Mouse (Mus musculus) regulatory T cell (primary cell): ENCODE data around the gene Nr1i2.
"Not testable (repeated sequence)": the region's sequence is repeated elsewhere in the genome, so short reads cannot be mapped to it uniquely, and the experiment has no call there.

Experiments used
- in situ Hi-C: fragments of 300-600 bp; cut with MboI, MseI; formaldehyde crosslinking; loops from one replicate; pipeline ENCODE4 v1.15.1; 2025; ENCODE audit warnings: high pct_unique_total_duplicates

Nr1i2 gene

GRCm38 (mm10) chr16:38294685-38295348 lies at the start of gene Nr1i2:
Gene Nr1i2, minus strand, starts transcription at chr16:38294824.
- in situ Hi-C loops, result no loop called here

- in situ Hi-C loops, result loop anchor here (10.0 kb wide), 1 partner anchor 143 kb away; no protein-coding TSS in a partner anchor
Observed at GRCm38 (mm10) chr16:38341396-38342324, 47.0 kb upstream of the Nr1i2 start, which contains the start of gene Maats1. Gene Maats1, minus strand, starts transcription at chr16:38342143.

DNA sequence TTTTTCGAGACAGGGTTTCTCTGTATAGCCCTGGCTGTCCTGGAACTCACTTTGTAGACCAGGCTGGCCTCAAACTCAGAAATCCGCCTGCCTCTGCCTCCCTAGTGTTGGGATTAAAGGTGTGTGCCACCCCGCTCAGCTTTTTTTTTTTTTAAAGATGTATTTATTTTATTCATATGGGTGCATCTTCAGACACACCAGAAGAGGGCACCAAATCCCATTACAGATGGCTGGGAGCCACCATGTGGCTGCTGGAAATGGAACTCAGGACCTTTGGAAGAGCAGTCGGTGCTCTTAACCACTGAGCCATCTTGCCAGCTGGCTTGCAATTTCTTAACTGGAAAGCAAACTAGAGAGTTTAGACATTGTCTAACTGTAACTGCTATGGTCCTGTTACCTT lies 43.5 kb upstream of the Nr1i2 start:
- in situ Hi-C loops, result not testable (repeated sequence)

GRCm38 (mm10) chr16:38334431-38334830 lies 39.8 kb upstream of the Nr1i2 start:
- in situ Hi-C loops, result no loop called here

GRCm38 (mm10) chr16:38329340-38329739 lies 34.7 kb upstream of the Nr1i2 start:
- in situ Hi-C loops, result no loop called here

- in situ Hi-C loops, result no loop called here
Observed at GRCm38 (mm10) chr16:38326778-38327397, 32.3 kb upstream of the Nr1i2 start.

- in situ Hi-C loops, result no loop called here
Observed at GRCm38 (mm10) chr16:38324311-38324710, 29.7 kb upstream of the Nr1i2 start.

- in situ Hi-C loops, result no loop called here
Observed at GRCm38 (mm10) chr16:38321452-38321935, 26.9 kb upstream of the Nr1i2 start.

DNA sequence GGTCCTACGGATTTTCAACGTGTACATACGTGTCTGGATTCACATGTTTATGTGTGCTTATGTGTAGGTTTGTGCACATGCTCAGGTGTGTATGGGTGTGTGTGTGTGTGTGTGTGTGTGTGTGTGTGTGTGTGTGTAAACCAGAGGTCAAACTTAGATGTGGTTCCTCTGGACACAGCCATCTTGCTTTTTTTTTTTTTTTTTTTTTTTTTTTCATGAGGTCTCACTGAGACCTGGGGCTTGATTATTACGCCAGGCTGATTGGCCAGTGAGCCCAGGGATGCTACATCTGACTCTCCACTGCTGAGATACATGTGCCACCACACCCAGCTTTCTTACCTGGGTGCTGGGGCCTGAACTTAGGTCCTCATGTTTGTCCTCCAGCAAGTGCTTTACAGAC lies 24.5 kb upstream of the Nr1i2 start:
- in situ Hi-C loops, result no loop called here

DNA sequence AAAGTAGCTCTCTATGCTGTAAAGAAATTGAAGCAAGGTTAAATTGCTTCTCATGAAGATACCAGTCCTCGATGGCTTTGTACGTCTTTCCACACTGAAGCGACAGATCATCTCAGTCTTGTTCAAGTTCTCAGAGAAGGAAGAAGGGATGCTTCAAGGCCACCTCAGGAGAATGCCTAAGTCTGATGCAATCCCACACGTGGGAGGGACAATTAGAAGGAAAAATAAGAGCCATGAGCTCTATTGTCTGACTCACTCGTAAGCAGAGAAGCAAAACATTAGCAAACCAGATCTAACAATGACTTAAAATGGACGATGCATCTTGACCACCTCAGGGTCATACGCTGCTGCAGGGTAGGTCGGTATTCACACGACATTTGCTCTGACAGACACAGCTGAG lies 23.9 kb upstream of the Nr1i2 start:
- in situ Hi-C loops, result no loop called here

DNA sequence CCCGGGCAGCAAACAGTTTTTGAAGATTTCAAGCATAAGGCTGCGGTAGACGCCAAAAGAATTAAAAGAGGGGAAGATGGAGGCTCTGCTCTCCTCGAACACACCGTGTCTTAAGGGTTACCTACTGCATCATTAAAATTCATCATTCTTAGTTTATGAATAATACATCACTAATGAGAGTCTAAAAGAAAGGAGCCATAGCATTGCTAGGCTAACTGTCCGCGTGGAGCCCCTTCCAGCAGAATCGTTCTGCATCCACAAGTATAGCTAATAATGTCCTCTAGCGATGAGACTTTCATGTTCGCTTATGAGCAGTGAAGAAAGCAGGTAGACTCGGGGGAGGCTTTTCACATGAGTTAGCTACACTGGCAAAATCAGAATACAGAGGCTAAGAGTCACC lies 13.6 kb upstream of the Nr1i2 start:
- in situ Hi-C loops, result no loop called here

DNA sequence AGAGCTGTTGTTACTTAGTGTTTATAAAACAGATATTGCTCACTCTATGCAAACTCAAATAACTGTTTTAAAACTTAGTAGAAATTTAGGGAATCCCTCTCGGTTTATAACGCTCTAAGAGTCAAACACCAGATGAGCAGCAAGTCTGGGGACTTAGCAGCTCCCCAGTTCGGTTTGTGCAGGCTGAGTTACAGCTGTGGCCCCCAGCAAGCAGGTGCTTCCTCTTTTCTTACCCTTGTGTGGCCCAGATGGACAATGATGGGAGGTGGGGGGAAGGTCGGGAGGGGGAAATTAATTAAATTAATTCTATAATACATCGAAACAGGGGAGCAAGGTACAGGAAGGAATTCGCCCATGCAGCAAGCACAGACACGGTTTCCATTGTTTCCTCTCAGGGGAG lies 13.0 kb upstream of the Nr1i2 start:
- in situ Hi-C loops, result no loop called here

GRCm38 (mm10) chr16:38307221-38307605 lies 12.6 kb upstream of the Nr1i2 start:
- in situ Hi-C loops, result no loop called here

DNA sequence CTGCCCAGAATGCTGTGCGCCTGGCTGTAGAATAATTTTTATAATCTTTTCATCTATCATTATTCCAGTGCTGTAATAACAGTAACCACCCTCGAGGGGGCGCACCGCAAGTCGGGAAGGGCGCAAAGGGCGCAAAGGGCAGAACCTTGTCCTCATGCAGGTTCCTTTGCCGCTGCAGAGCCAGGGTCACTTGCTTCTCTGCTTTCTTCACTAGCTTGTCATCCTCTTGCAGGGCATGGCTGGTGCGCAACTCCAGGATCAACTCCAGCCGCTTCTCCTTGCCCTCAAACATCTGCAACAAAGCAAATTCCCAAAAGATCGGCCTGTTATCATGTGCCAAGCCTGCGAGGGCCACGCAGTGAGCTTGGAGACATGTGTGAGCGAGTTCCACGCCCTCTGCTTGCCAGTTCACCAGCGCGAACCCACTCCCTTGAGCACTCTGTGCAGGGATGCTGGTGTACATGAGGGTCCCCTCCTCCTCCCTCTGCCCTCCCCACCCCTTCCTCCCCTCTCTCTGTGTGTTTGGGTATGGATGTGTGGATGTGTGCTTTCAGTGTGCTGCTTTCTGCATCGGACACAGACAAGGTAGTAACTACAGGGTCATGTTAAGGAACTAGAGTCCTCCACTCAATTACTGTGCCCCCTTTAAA lies 12.1 kb upstream of the Nr1i2 start:
- in situ Hi-C loops, result no loop called here

- in situ Hi-C loops, result loop anchor here (5.0 kb wide), 1 partner anchor 97 kb away; no protein-coding TSS in a partner anchor
Observed at GRCm38 (mm10) chr16:38304460-38305194, 10.0 kb upstream of the Nr1i2 start.

DNA sequence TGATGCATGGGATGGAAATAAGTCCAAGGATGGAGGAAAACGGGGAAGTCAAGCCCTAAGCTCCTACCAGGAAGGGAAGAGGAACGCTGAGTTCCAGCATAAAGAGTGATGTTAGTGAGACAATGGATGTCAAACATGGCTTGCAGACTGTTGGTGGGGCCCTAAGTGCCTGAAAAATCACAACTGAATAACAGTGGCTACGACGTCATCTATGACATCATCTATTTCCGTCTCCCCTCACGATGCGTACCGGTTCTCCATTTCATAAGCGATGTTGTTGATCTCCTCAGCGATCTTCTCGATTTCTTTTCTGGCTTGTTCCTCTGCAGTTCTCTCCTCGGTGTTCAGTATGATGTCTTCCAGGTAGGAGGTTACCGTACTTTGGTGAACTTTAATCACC lies 7.7 kb upstream of the Nr1i2 start:
- in situ Hi-C loops, result loop anchor here (5.0 kb wide), 1 partner anchor 95 kb away; no protein-coding TSS in a partner anchor

- in situ Hi-C loops, result no loop called here
Observed at GRCm38 (mm10) chr16:38298410-38298809, 3.8 kb upstream of the Nr1i2 start.

DNA sequence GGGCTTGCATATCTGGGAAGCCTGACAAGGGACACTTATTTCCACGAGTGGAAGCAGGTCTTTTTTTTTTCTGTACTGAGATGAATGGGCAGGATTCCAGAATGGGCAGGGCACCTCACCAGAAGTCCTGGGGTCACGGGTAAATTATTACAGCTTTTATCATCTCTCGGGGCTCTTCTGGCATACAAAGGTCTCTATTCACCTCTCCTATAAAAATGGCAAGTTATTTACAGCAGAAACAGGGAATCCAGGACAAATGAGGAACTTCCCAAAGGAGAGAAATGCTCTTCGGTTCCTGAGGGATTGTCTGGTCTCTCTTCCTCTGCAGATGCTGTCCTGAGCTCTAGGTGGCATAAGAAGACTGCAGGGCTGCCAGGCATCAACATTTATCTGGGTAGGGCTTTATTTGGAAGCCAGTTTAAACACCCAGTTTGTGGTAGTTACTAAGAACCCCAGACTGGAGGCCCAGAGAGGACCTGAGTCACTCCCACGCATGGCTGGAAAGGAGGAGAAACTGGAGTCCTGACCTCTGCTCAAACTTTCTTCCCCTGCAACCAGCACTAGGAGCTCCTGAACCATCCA lies 816 bp upstream of the Nr1i2 start:
- in situ Hi-C loops, result no loop called here

GRCm38 (mm10) chr16:38290151-38290550 lies 4.5 kb downstream of the Nr1i2 start:
- in situ Hi-C loops, result no loop called here

GRCm38 (mm10) chr16:38288851-38289250 lies 5.8 kb downstream of the Nr1i2 start:
- in situ Hi-C loops, result no loop called here
